Mouse (Mus musculus) fibroblast of lung, adult 2 months (primary cell): Measurements from ENCODE around the gene Laptm5.

Experiments used
- DNase-seq: peaks from one replicate; pipeline ENCODE4 v3.0.0-alpha.2; 2011; ENCODE audit warnings: low read depth

Laptm5 gene

GRCm38 (mm10) chr4:130913077-130913476, at the start of gene Laptm5:
Gene Laptm5 (plus strand): TSS chr4:130913125.
- DNase-seq, result no peak

GRCm38 (mm10) chr4:130865460-130865859, 47.5 kb upstream of the Laptm5 start:
- DNase-seq, result no peak

- no peak for DNase-seq
These were observed 47.0 kb upstream of the Laptm5 start for GRCm38 (mm10) chr4:130865901-130866371.

- DNase-seq, result no peak
These were observed 45.0 kb upstream of the Laptm5 start for GRCm38 (mm10) chr4:130867940-130868339.

GRCm38 (mm10) chr4:130868803-130869202, 44.1 kb upstream of the Laptm5 start:
- DNase-seq, result no peak

- DNase-seq, result no peak
These were observed 40.5 kb upstream of the Laptm5 start for GRCm38 (mm10) chr4:130872414-130872813.

GRCm38 (mm10) chr4:130873440-130873839, 39.5 kb upstream of the Laptm5 start:
- DNase-seq, result no peak

- DNase-seq, result no peak
These were observed 38.3 kb upstream of the Laptm5 start for GRCm38 (mm10) chr4:130874601-130875000.

GRCm38 (mm10) chr4:130876016-130876726, 36.8 kb upstream of the Laptm5 start:
- no peak for DNase-seq

- no peak for DNase-seq
These were observed 34.5 kb upstream of the Laptm5 start for GRCm38 (mm10) chr4:130878273-130879047.

- DNase-seq, result no peak
These were observed 33.9 kb upstream of the Laptm5 start for GRCm38 (mm10) chr4:130879048-130879384.

GRCm38 (mm10) chr4:130881336-130881735, 31.6 kb upstream of the Laptm5 start:
- DNase-seq, result peak; percentile 58

GRCm38 (mm10) chr4:130882762-130883161, 30.2 kb upstream of the Laptm5 start:
- DNase-seq, result no peak

GRCm38 (mm10) chr4:130883820-130884533, 28.9 kb upstream of the Laptm5 start:
- DNase-seq, result no peak

- no peak for DNase-seq
These were observed 25.7 kb upstream of the Laptm5 start for GRCm38 (mm10) chr4:130887148-130887745.

- no peak for DNase-seq
These were observed 23.0 kb upstream of the Laptm5 start for GRCm38 (mm10) chr4:130889777-130890510.

- DNase-seq, result no peak
These were observed 22.4 kb upstream of the Laptm5 start for GRCm38 (mm10) chr4:130890511-130890840.

- no peak for DNase-seq
These were observed 20.8 kb upstream of the Laptm5 start for GRCm38 (mm10) chr4:130892001-130892587.

- no peak for DNase-seq
These were observed 19.2 kb upstream of the Laptm5 start for GRCm38 (mm10) chr4:130893688-130894087.

- no peak for DNase-seq
These were observed 17.2 kb upstream of the Laptm5 start for GRCm38 (mm10) chr4:130895701-130896100.

- no peak for DNase-seq
These were observed 16.6 kb upstream of the Laptm5 start for GRCm38 (mm10) chr4:130896372-130896771.
